Mouse (Mus musculus): ENCODE data around the gene Ccdc169.

DNA sequence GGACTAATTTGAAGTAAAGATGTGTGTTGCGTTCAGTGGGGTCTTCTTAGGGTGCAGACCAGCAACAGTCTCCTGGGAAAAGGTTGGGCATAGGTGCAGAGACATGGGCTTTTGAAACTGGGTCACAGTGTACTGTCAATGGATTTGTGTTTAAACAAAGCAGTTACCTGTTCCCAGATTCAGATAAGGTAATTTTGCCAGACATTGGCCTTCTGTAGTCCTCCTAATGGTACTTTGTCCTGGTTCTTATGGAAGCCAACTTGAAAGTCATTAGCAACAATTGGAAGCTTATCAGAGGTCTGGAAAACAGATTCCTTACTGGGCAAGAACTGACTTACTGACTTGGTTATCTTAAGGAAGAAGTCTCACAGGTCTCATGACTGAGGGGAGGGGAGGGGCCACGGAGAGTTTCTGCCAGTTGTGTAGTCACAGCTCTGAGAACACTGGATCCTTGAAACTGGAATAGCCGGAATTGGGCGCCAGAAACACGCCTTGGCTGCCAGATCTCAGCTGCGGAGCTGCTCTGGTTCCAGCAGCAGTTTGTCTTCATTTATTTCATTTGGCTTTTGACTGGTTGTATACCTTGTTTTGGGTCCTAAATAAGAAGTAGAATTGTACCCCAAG is 17.8 kb upstream of the Ccdc169 start:
- no peak for TF ChIP-seq CTCF (IDR thresholded peaks at IDR 0.05; ENCODE audit: low read depth, low read length)
- no peak for TF ChIP-seq GATA1 (IDR thresholded peaks at IDR 0.05; ENCODE audit: borderline replicate concordance, low read length)
- TF ChIP-seq POLR2AphosphoS5 (IDR thresholded peaks at IDR 0.05; ENCODE audit: insufficient replicate concordance, low read depth, low read length), result no peak
